Mouse (Mus musculus) liver, embryonic 14.5 days (tissue): ENCODE data around the gene Ninj2. TPM values are rescaled to one million over a fixed set of nuclear protein-coding genes. Genes with fewer than 3 reads are reported as not detected.

Experiments
- ATAC-seq: fragments of 200-750 bp; cut with Nextera tagmentation; 2 replicates; pipeline ENCODE4 v1.8.0; 2017; ENCODE audit warnings: moderate number of reproducible peaks, mild to moderate bottlenecking, moderate library complexity; ENCODE audit not compliant: insufficient read depth
- DNase-seq, 3 experiments: peaks; one replicate each; pipeline ENCODE4 v3.0.0-alpha.2; 2012 to 2013; ENCODE audit warnings: low read depth in 3 of 3, low spot score in 3 of 3
- H3K27ac ChIP-seq: fragments of 300-500 bp; sonication (generic); 2 replicates; pipeline ENCODE4 v1.5.1; 2014; ENCODE audit warnings: moderate library complexity, mild to moderate bottlenecking, control low read depth, inconsistent platforms
- H3K27me3 ChIP-seq: fragments of 300-500 bp; sonication (generic); 2 replicates; pipeline ENCODE4 v1.6.1; 2014; ENCODE audit warnings: mild to moderate bottlenecking, low read length, moderate library complexity; ENCODE audit not compliant: control insufficient read depth, insufficient read depth
- H3K36me3 ChIP-seq: fragments of 300-500 bp; sonication (generic); replicated peaks from 2 replicates; pipeline ENCODE4 v1.6.1; 2014; ENCODE audit warnings: low read depth; ENCODE audit not compliant: control insufficient read depth, insufficient read depth
- H3K4me1 ChIP-seq, 2 experiments: fragments of 200-500 bp in 1 of 2; fragments of 300-500 bp in 1 of 2; sonication (generic) in 1 of 2; replicated peaks; 2 replicates each; pipeline ENCODE4 v1.6.1; 2012 to 2014; ENCODE audit warnings: antibody characterized with exemption in 1 of 2, inconsistent platforms in 1 of 2, low read length in 1 of 2; ENCODE audit not compliant: control insufficient read depth in 2 of 2, insufficient read depth in 2 of 2
- H3K4me2 ChIP-seq: fragments of 300-500 bp; sonication (generic); 2 replicates; pipeline ENCODE4 v1.6.1; 2014; ENCODE audit warnings: low read depth, mild to moderate bottlenecking, control low read depth, moderate library complexity
- H3K4me3 ChIP-seq, 2 experiments: fragments of 200-500 bp in 1 of 2; fragments of 300-500 bp in 1 of 2; sonication (generic) in 1 of 2; 2 replicates each; pipeline ENCODE4 v1.5.1; 2012 to 2014; ENCODE audit warnings: low read depth in 2 of 2, low read length in 2 of 2, mild to moderate bottlenecking in 2 of 2, control low read depth in 1 of 2, inconsistent platforms in 1 of 2, moderate library complexity in 1 of 2; ENCODE audit not compliant: insufficient read depth in 1 of 2
- H3K9ac ChIP-seq: fragments of 300-500 bp; sonication (generic); replicated peaks from 2 replicates; pipeline ENCODE4 v1.6.1; 2014; ENCODE audit warnings: mild to moderate bottlenecking, control low read depth, moderate library complexity
- H3K9me3 ChIP-seq: fragments of 300-500 bp; sonication (generic); 2 replicates; pipeline ENCODE4 v1.6.1; 2016; ENCODE audit warnings: low read length, mixed read lengths; ENCODE audit not compliant: control insufficient read depth
- CTCF ChIP-seq: IDR thresholded peaks from 2 replicates; pipeline ENCODE4 v1.5.1; 2016; ENCODE audit warnings: antibody characterized with exemption, low read depth, control low read depth
- EP300 ChIP-seq: IDR thresholded peaks from 2 replicates; pipeline ENCODE4 v1.6.1; 2016; ENCODE audit warnings: antibody characterized with exemption, low read depth
- WGBS: fragments of 180-500 bp; shearing (Covaris S2); extraction: QIAGEN DNeasy Blood & Tissue Kit; methylation state at CpG from one replicate; pipeline ENCODE4 v1.1.7; 2014; ENCODE audit not compliant: insufficient replicate concordance; 5-methylcytosine and 5-hydroxymethylcytosine counted together
- polyA plus RNA-seq, 2 experiments: library from polyadenylated mRNA; depleted of rRNA in 1 of 2; stranded (reverse) in 1 of 2; unstranded in 1 of 2; fragments of >200 nt; fragmentation: Nextera tagmentation in 1 of 2; extraction: Ambion mirVana in 1 of 2; gene quantifications; 2 replicates each; pipeline versions ENCODE4 v1.2.1 to v1.2.3; 2012 to 2014

The Ninj2 gene
- polyA plus RNA-seq, 2 experiments: 0.33 TPM; not detected in 1

DNA sequence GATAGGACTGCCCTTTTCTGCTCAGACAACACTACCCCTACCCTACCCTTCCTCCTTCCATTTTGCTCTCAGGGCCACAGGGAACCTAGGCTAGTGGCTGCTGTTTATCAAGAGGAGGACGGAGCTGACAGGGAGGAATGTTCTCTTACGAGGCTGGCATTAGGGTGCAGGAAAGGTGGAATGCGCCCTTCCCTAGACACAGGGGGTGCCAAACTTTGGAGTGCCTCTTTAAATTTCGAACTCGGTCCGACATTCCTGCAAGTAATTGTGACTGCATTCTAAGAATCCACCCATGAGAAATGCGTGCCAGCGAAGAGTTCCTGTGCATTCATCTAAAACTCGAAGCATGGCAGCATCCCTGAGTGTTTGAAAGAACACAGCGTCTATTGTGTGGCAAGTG is 53.5 kb downstream of the Ninj2 start:
- Histone ChIP-seq H3K36me3 (no peaks in the 10 kb centered on the region), H3K9me3 (no peaks in the 10 kb centered on the region), H3K4me3 (no peak overlapping the region), H3K9ac (no peak overlapping the region), H3K27ac (no peak overlapping the region), H3K27me3 (no peaks in the 10 kb centered on the region), H3K4me1 (peaks cover 0 to 11% of the 10 kb centered on the region in 2 experiments; a peak in 2 of 4 replicates), H3K4me2 (no peak overlapping the region)
- ATAC-seq (no peak), DNase-seq (no peak)
- 77% methylated on average over 10 of the region's 10 CpGs for WGBS
- no peak for TF ChIP-seq CTCF
- TF ChIP-seq EP300: no peak

DNA sequence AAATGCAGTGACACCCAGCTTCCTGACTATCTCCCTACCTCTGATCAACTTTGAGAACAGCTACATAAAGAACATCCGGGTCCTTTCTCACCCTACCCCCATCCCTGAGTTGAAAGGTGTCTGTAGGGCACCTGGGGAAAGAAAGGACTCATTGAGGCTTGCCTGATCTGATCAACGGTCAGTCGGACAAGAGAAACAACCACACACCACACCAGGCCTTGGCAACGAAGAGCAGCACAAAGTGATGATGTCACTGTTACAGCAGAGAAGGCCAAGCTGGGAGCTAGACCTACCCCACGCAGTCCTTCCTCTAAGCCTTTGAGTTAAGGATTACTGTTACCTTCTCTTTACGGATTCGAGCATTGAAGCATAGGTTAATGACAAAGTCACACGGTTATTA is 54.3 kb downstream of the Ninj2 start:
- DNase-seq (no peak), ATAC-seq (no peak)
- Histone ChIP-seq H3K4me3 (no peak overlapping the region), H3K4me1 (peaks cover 0 to 11% of the 10 kb centered on the region in 2 experiments; a peak in 2 of 4 replicates), H3K9ac (no peak overlapping the region), H3K27ac (no peak overlapping the region), H3K36me3 (no peaks in the 10 kb centered on the region), H3K9me3 (no peaks in the 10 kb centered on the region), H3K27me3 (no peaks in the 10 kb centered on the region), H3K4me2 (no peak overlapping the region)
- TF ChIP-seq EP300 (no peak), CTCF (no peak)
- WGBS: 75% methylated on average over 8 of the region's 8 CpGs

DNA sequence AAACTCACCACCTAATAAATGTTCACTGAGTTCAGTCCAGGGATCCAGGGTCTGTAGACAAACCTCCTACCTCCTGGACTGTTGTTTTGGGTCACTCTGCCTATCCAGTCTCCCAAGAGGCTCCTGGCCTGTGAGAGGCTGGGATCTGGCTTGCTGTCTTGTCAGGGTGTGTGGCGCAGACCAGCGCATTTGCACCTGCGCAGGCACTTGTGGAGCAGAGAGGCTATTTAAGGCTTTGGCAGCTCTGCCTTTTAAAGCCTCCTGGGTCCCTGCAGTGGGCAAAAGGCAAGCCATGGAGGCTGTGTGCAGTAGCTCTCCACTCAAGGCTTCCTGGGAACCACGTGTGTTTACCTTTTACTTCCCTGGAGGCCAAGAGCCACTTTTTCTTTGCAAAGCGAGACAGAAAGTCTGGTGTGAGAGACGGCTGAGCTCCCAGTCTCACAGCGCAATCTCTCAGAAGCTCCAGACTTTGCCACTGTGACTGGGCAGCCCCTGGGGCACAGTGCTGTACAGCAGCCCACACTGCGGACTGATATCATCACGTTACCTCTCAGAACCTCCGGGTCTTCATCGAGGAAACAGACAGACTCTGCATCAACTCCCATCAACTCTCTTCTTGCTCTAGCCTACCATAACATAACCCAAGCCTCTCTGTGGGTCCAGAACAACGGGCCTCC is 55.7 kb downstream of the Ninj2 start:
- 68% methylated on average over 12 of the region's 12 CpGs for WGBS
- no peak overlapping the region for H3K27ac ChIP-seq
- TF ChIP-seq EP300 (no peak), CTCF (no peak)
- no peaks in the 10 kb centered on the region for H3K9me3 ChIP-seq
- ATAC-seq: no peak
- no peaks in the 10 kb centered on the region for H3K27me3 ChIP-seq
- no peak for DNase-seq
- H3K4me2 ChIP-seq: no peak overlapping the region
- no peak overlapping the region for H3K9ac ChIP-seq
- H3K4me1 ChIP-seq: peaks cover 0 to 11% of the 10 kb centered on the region in 2 experiments; a peak in 2 of 4 replicates
- no peaks in the 10 kb centered on the region for H3K36me3 ChIP-seq
- H3K4me3 ChIP-seq: no peak overlapping the region

DNA sequence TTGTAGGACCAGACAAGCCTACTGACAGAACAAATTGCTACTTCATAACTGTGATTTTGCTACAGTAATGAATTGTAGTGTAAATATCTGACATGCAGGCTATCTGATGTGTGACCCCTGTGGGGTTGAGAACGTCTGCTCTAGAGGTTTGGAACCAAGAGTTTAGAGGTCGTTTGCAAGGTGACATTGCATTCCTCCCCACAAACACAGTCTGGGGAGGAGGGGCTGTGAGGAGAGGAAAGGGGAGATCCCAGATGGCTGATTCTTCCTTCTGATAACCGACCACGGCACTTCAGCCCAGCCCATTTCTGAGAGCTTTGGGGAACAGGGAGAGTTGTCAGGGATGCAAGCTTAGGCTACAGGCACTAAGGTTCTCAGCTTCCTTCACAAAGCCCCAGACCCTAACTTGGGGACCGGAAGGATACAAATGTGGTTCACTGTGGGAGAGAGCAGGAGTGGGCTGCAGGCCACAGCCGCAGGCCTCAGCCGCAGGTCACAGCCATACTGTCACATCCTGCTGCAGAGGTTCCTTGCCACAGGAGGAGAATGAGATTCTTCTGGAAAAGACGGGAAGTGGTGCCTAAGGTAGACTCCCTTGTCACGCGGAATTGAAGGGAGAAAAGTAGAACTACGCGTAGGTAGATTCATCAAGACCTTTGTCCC is 56.4 kb downstream of the Ninj2 start:
- H3K36me3 ChIP-seq: no peaks in the 10 kb centered on the region
- DNase-seq (no peak), ATAC-seq (no peak)
- no peak overlapping the region for H3K9ac ChIP-seq
- H3K4me1 ChIP-seq: peaks cover 0 to 11% of the 10 kb centered on the region in 2 experiments; a peak in 2 of 4 replicates
- WGBS: 46% methylated on average over 12 of the region's 12 CpGs
- H3K4me2 ChIP-seq: no peak overlapping the region
- no peaks in the 10 kb centered on the region for H3K27me3 ChIP-seq
- no peak for TF ChIP-seq CTCF
- TF ChIP-seq EP300: no peak
- no peaks in the 10 kb centered on the region for H3K9me3 ChIP-seq
- no peak overlapping the region for H3K27ac ChIP-seq
- no peak overlapping the region for H3K4me3 ChIP-seq

DNA sequence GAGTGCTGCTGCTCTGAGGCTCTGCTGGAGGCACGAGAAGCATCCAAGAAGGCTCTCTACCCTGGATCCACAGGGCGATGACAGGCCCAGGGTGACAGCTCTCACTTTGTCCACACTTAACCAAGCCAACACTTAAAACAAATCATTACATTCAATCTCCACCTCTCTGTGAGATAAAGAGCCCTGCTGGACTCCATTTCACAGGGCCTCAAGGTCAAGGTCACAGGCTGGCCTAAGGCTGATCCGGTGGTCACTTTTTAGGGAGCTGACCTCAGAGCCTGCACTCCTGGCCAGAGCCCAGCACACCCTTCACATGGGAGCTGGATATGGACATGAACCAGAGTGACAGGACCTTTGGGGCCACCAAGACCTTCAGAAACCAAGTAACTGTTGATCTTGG is 57.1 kb downstream of the Ninj2 start:
- ATAC-seq: no peak
- no peak overlapping the region for H3K27ac ChIP-seq
- H3K9ac ChIP-seq: no peak overlapping the region
- WGBS: 56% methylated on average over 3 of the region's 3 CpGs
- peaks cover 0 to 11% of the 10 kb centered on the region in 2 experiments; a peak in 2 of 4 replicates for H3K4me1 ChIP-seq
- no peak for DNase-seq
- H3K36me3 ChIP-seq: no peaks in the 10 kb centered on the region
- no peaks in the 10 kb centered on the region for H3K27me3 ChIP-seq
- no peak overlapping the region for H3K4me2 ChIP-seq
- TF ChIP-seq CTCF: no peak
- no peak for TF ChIP-seq EP300
- H3K4me3 ChIP-seq: no peak overlapping the region
- H3K9me3 ChIP-seq: no peaks in the 10 kb centered on the region
